In the genomic region with DNA sequence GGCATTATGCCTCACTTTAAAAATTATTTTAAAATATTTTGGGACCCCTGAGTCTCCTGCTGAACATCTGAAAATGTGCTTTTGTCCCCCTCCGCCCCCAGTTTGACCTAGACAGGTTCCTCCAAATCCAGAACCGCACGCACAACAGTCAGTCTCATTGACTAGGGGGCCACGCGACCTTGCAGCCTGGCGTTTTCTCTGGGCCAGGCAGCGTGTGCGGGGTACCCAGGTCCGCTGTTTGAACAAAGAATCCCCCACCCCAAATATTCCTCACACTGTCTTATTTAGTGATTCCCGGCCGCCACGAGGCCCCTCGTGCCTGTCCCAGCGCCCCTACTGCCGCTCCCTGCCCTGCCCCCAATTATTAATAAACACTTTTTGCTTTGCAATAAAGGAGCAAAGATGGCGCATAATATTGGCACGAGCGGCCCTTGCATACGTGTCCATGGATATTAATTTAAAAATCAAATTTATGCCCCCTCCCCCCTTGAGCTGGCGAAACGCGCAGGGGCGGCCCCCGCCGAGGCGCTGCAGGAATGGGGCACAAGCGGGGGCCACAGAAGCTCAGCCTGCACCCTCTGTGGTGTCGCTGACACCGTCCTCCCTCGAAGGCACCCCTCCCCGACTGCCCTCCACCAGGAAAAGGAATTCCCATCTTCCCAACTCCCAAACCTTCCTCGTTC, we compare ENCODE assay signal across 8 mouse cellular contexts. TPM values are rescaled to one million over a fixed set of nuclear protein-coding genes. Genes with fewer than 3 reads are reported as not detected.
DNase-seq lines count a peak whose midpoint lies in the region; ATAC-seq lines count a peak whose summit lies in the region.

No protein-coding gene starts in this region.

- peak overlapping the region; percentile 86 for H3K9ac ChIP-seq in heart, embryonic 16.5 days (ENCODE audit: low read length)
- H3K9ac ChIP-seq in limb, embryonic 13.5 days = peak overlapping the region; percentile 92
- H3K9ac ChIP-seq in neural tube, embryonic 13.5 days = peak overlapping the region; percentile 76

- peaks cover 19% of the 10 kb centered on the region for H3K36me3 ChIP-seq in heart, embryonic 16.5 days (ENCODE audit: control insufficient read depth, insufficient read depth)
- H3K36me3 ChIP-seq in limb, embryonic 13.5 days = peaks cover 35% of the 10 kb centered on the region
- 0 out of 2 replicates have a peak, but pooled peaks cover 9% of the 10 kb centered on the region for H3K36me3 ChIP-seq in neural tube, embryonic 13.5 days

- DNase-seq in embryo, embryonic 10 days (ENCODE audit: low spot score) = peak; percentile 30
- DNase-seq in embryo, embryonic 9.5 days (ENCODE audit: extremely low spot score) = no peak
- peak; percentile 38 for DNase-seq in adrenal gland, postnatal 25 days
- no peak for DNase-seq in spleen, postnatal 4 days (ENCODE audit: low spot score in 2 of 2)
- DNase-seq in urinary bladder, postnatal 4 days (ENCODE audit: low spot score in 2 of 2) = no peak

- ATAC-seq in heart, embryonic 16.5 days (replicated peaks; ENCODE audit: extremely low read depth, insufficient read depth, low FRiP score) = no peak
- ATAC-seq in limb, embryonic 13.5 days (ENCODE audit: low FRiP score, low read depth) = no peak
- ATAC-seq in neural tube, embryonic 13.5 days (ENCODE audit: low read depth) = no peak

- H3K4me3 ChIP-seq in heart, embryonic 16.5 days (ENCODE audit: low read length) = peak overlapping the region; percentile 64
- peak overlapping the region; percentile 75 for H3K4me3 ChIP-seq in limb, embryonic 13.5 days
- H3K4me3 ChIP-seq in neural tube, embryonic 13.5 days = peak overlapping the region; percentile 55

- H3K4me1 ChIP-seq in heart, embryonic 16.5 days (ENCODE audit: control insufficient read depth, insufficient read depth, low read length) = peaks cover 34% of the 10 kb centered on the region
- H3K4me1 ChIP-seq in limb, embryonic 13.5 days = peaks cover 54% of the 10 kb centered on the region
- peaks cover 89% of the 10 kb centered on the region for H3K4me1 ChIP-seq in neural tube, embryonic 13.5 days (replicated peaks)

- no peaks in the 10 kb centered on the region for H3K9me3 ChIP-seq in heart, embryonic 16.5 days (replicated peaks; ENCODE audit: control insufficient read depth, low read length)
- H3K9me3 ChIP-seq in limb, embryonic 13.5 days = no peaks in the 10 kb centered on the region
- no peaks in the 10 kb centered on the region for H3K9me3 ChIP-seq in neural tube, embryonic 13.5 days

- peak overlapping the region; percentile 96 for H3K27ac ChIP-seq in heart, embryonic 16.5 days (ENCODE audit: low read length)
- H3K27ac ChIP-seq in limb, embryonic 13.5 days = peak overlapping the region; percentile 96
- peak overlapping the region; percentile 69; the same call in 1 of the 2 replicates for H3K27ac ChIP-seq in neural tube, embryonic 13.5 days (replicated peaks)

- under 1% methylated on average over 32 of the region's 32 CpGs for WGBS in heart, embryonic 16.5 days
- WGBS in limb, embryonic 13.5 days = under 1% methylated on average over 32 of the region's 32 CpGs
- WGBS in neural tube, embryonic 13.5 days = under 1% methylated on average over 32 of the region's 32 CpGs

- H3K27me3 ChIP-seq in heart, embryonic 16.5 days (ENCODE audit: control insufficient read depth, insufficient read depth, low read length) = peaks cover 3% of the 10 kb centered on the region; the same call in 1 of the 2 replicates
- H3K27me3 ChIP-seq in limb, embryonic 13.5 days = no peaks in the 10 kb centered on the region
- H3K27me3 ChIP-seq in neural tube, embryonic 13.5 days = peaks cover 56% of the 10 kb centered on the region

- peak overlapping the region; percentile 96 for H3K4me2 ChIP-seq in heart, embryonic 16.5 days (ENCODE audit: low read depth, low read length)
- peak overlapping the region; percentile 96 for H3K4me2 ChIP-seq in limb, embryonic 13.5 days (replicated peaks)
- H3K4me2 ChIP-seq in neural tube, embryonic 13.5 days = peak overlapping the region; percentile 96

RNA-seq across cellular contexts. Expression of a gene that starts 0.9 kb away (rescaled TPM):
- total RNA-seq in adrenal gland, postnatal 25 days (2021) = 111 and 117 TPM in 2 replicates
- 45.6 and 55.2 TPM in 2 replicates for polyA plus RNA-seq in heart, embryonic 16.5 days (2015; fragmentation: Nextera tagmentation; extraction: Ambion mirVana)
- polyA plus RNA-seq in limb, embryonic 13.5 days (2015; fragmentation: Nextera tagmentation; extraction: Ambion mirVana) = 167 and 169 TPM in 2 replicates
- 31.1 and 50.8 TPM in 2 replicates for polyA plus RNA-seq in neural tube, embryonic 13.5 days (2015; fragmentation: Nextera tagmentation; extraction: Ambion mirVana)

RNA-seq across cellular contexts. Expression of a gene that starts 23.9 kb away (rescaled TPM):
- total RNA-seq in adrenal gland, postnatal 25 days (2021) = 18.7 and 27.1 TPM in 2 replicates
- polyA plus RNA-seq in heart, embryonic 16.5 days (2015; fragmentation: Nextera tagmentation; extraction: Ambion mirVana) = 20.2 and 23.7 TPM in 2 replicates
- 27.5 and 32.9 TPM in 2 replicates for polyA plus RNA-seq in limb, embryonic 13.5 days (2015; fragmentation: Nextera tagmentation; extraction: Ambion mirVana)
- polyA plus RNA-seq in neural tube, embryonic 13.5 days (2015; fragmentation: Nextera tagmentation; extraction: Ambion mirVana) = 33.8 and 36.3 TPM in 2 replicates

RNA-seq across cellular contexts. Expression of a gene that starts 42.5 kb away (rescaled TPM):
- total RNA-seq in adrenal gland, postnatal 25 days (2021) = not detected in 2 replicates
- 0.20 TPM in 1 of 2 replicates, not detected in the other for polyA plus RNA-seq in heart, embryonic 16.5 days (2015; fragmentation: Nextera tagmentation; extraction: Ambion mirVana)
- polyA plus RNA-seq in limb, embryonic 13.5 days (2015; fragmentation: Nextera tagmentation; extraction: Ambion mirVana) = 0.22 and 0.31 TPM in 2 replicates
- polyA plus RNA-seq in neural tube, embryonic 13.5 days (2015; fragmentation: Nextera tagmentation; extraction: Ambion mirVana) = 27.4 and 29.1 TPM in 2 replicates

Comparison
In these comparisons a context has a peak if more than half of its experiments do, and no peak if none do; other contexts are left out.
1. DNase-seq: peak in embryo, embryonic 10 days (single experiment) and adrenal gland, postnatal 25 days (single experiment); none in embryo, embryonic 9.5 days (single experiment), spleen, postnatal 4 days (0 of 2) and urinary bladder, postnatal 4 days (0 of 2).
2. RNA of a gene that starts 42.5 kb away (polyA plus RNA-seq): 27.4 to 29.1 TPM in neural tube, embryonic 13.5 days; 0.22 to 0.31 TPM in limb, embryonic 13.5 days and 0.20 TPM in heart, embryonic 16.5 days; every median in the first group is over 10 times any median in the second.
3. Peak in every context shown above with its lines, with median percentiles within 50 percentile points of each other: H3K27ac ChIP-seq, H3K4me2 ChIP-seq, H3K4me3 ChIP-seq and H3K9ac ChIP-seq.